Mouse (Mus musculus) MEL (cell line): ENCODE results near the gene Ssh2.

Source experiments
- CHD1 ChIP-seq: IDR thresholded peaks from 2 replicates; pipeline ENCODE4 v1.6.1; 2012; ENCODE audit warnings: low read depth, mild to moderate bottlenecking, inconsistent platforms, low read length, improper control_type of control experiment
- CHD2 ChIP-seq: IDR thresholded peaks from 2 replicates; pipeline ENCODE4 v1.6.1; 2011; ENCODE audit warnings: low read length, improper control_type of control experiment
- CTCF ChIP-seq, 3 experiments: IDR thresholded peaks in 2 of 3; conservative IDR thresholded peaks in 1 of 3; 2 replicates each; pipeline ENCODE4 v1.5.1; 2011 to 2012; ENCODE audit warnings: low read length in 3 of 3, low read depth in 2 of 3, mild to moderate bottlenecking in 2 of 3, improper control_type of control experiment in 1 of 3, inconsistent platforms in 1 of 3, mixed read lengths in 1 of 3, moderate library complexity in 1 of 3; ENCODE audit not compliant: control insufficient read depth in 1 of 3, insufficient read depth in 1 of 3, poor library complexity in 1 of 3, severe bottlenecking in 1 of 3
- EP300 ChIP-seq, 2 experiments: IDR thresholded peaks; 2 replicates each; pipeline ENCODE4 v1.6.1; 2011; ENCODE audit warnings: improper control_type of control experiment in 2 of 2, low read length in 2 of 2, low read depth in 1 of 2, mild to moderate bottlenecking in 1 of 2
- GATA1 ChIP-seq: IDR thresholded peaks from 2 replicates; pipeline ENCODE4 v1.6.1; 2011; ENCODE audit warnings: low read depth, low read length, improper control_type of control experiment
- MAFK ChIP-seq: IDR thresholded peaks from 2 replicates; pipeline ENCODE4 v1.6.1; 2011; ENCODE audit warnings: low read depth, mild to moderate bottlenecking, low read length, improper control_type of control experiment, borderline replicate concordance
- MAX ChIP-seq: IDR thresholded peaks from 2 replicates; pipeline ENCODE4 v1.6.1; 2011; ENCODE audit warnings: low read length, improper control_type of control experiment
- MEF2A ChIP-seq: IDR thresholded peaks from 2 replicates; pipeline ENCODE4 v1.6.1; 2014; ENCODE audit warnings: low read depth, mild to moderate bottlenecking, inconsistent platforms, low read length, improper control_type of control experiment; ENCODE audit not compliant: poor library complexity, insufficient replicate concordance, severe bottlenecking; ENCODE audit errors: extremely low read depth
- NRF1 ChIP-seq: IDR thresholded peaks from 2 replicates; pipeline ENCODE4 v1.6.1; 2014; ENCODE audit warnings: low read depth, mild to moderate bottlenecking, inconsistent platforms, low read length, improper control_type of control experiment, moderate library complexity; ENCODE audit not compliant: poor library complexity, insufficient read depth, severe bottlenecking
- POLR2A ChIP-seq, 2 experiments: IDR thresholded peaks; 2 replicates each; pipeline ENCODE4 v1.6.1; 2011 to 2012; ENCODE audit warnings: low read length in 2 of 2, mild to moderate bottlenecking in 2 of 2, control low read depth in 1 of 2, improper control_type of control experiment in 1 of 2, low read depth in 1 of 2, moderate library complexity in 1 of 2; ENCODE audit not compliant: control insufficient read depth in 1 of 2, insufficient read depth in 1 of 2, poor library complexity in 1 of 2
- TBP ChIP-seq: IDR thresholded peaks from 2 replicates; pipeline ENCODE4 v1.8.0; 2011; ENCODE audit warnings: low read depth, low read length, improper control_type of control experiment
- USF1 ChIP-seq: IDR thresholded peaks from 2 replicates; pipeline ENCODE4 v1.6.1; 2014; ENCODE audit warnings: low read depth, mild to moderate bottlenecking, inconsistent platforms, low read length, improper control_type of control experiment, moderate library complexity
- USF2 ChIP-seq, 2 experiments: IDR thresholded peaks; 2 replicates each; pipeline ENCODE4 v1.6.1; 2011 to 2012; ENCODE audit warnings: improper control_type of control experiment in 2 of 2, low read length in 2 of 2, borderline replicate concordance in 1 of 2, inconsistent platforms in 1 of 2, low read depth in 1 of 2, mild to moderate bottlenecking in 1 of 2; ENCODE audit not compliant: insufficient read depth in 1 of 2

DNA sequence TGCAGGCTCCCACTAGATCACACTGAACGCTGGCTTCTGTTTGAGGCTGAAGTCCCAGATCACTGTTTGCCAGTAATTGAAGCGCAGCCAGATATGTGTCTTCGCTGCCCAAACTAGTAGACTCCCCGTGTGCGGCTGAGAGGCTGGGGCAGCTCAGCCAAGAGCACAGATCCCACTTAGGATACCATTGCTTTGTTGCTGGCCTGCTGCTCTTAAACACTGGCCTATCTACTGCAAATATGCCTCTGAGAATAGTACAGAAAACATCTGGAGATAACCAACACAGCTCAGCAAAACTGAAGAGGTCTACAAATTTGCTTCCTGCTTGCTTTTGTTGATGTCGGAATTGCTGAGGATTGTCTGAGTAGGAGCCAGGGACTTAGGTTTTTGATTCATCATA lies 240.8 kb downstream of the Ssh2 start:
- no peak for TF ChIP-seq CTCF (IDR thresholded peaks at IDR 0.05 in 2 of 3, conservative IDR thresholded peaks at IDR 0.05 in 1 of 3; ENCODE audit: control insufficient read depth in 1 of 3, insufficient read depth in 1 of 3, low read depth in 2 of 3, low read length in 3 of 3, poor library complexity in 1 of 3, severe bottlenecking in 1 of 3)
- no peak for TF ChIP-seq EP300 (IDR thresholded peaks at IDR 0.05; ENCODE audit: low read depth in 1 of 2, low read length in 2 of 2)
- no peak for TF ChIP-seq USF1
- no peak for TF ChIP-seq MEF2A
- TF ChIP-seq TBP, result no peak
- TF ChIP-seq POLR2A (IDR thresholded peaks at IDR 0.05; ENCODE audit: control insufficient read depth in 1 of 2, insufficient read depth in 1 of 2, low read depth in 1 of 2, low read length in 2 of 2, poor library complexity in 1 of 2), result no peak
- TF ChIP-seq CHD2, result no peak
- no peak for TF ChIP-seq NRF1
- no peak for TF ChIP-seq MAX
- TF ChIP-seq CHD1, result no peak
- no peak for TF ChIP-seq GATA1
- TF ChIP-seq MAFK, result no peak
- TF ChIP-seq USF2 (IDR thresholded peaks at IDR 0.05; ENCODE audit: borderline replicate concordance in 1 of 2, insufficient read depth in 1 of 2, low read depth in 1 of 2, low read length in 2 of 2), result no peak
